ENCODE assay signal across 8 mouse cellular contexts in genomic region chr10:82699296-82699941, GRCm38 (mm10). TPM values are rescaled to one million over a fixed set of nuclear protein-coding genes. Genes with fewer than 3 reads are reported as not detected.
DNase-seq lines count a peak whose midpoint lies in the region; ATAC-seq and TF ChIP-seq lines count a peak whose summit lies in the region.

No protein-coding gene starts in this region.

- DNase-seq in testis, postnatal 10 days (ENCODE audit: low spot score), result no peak
- DNase-seq in c-Kit-positive CD71-negative TER-119-negative erythroid progenitor cells, embryonic 14.5 days (ENCODE audit: low read depth), result peak; percentile 46
- DNase-seq in kidney, postnatal 4 days, result peak; percentile 22 to 53
- DNase-seq in ovary, postnatal 10 days (ENCODE audit: low spot score), result no peak

- no peaks in the 10 kb centered on the region for H3K9me3 ChIP-seq in heart, embryonic 15.5 days (replicated peaks)
- H3K9me3 ChIP-seq in stomach, embryonic 15.5 days, result no peaks in the 10 kb centered on the region

- ATAC-seq in heart, embryonic 15.5 days (replicated peaks; ENCODE audit: insufficient number of reproducible peaks, insufficient read depth, low FRiP score, low read depth), result peak; percentile 68
- peak; percentile 36 for ATAC-seq in megakaryocyte progenitor cell, adult 5-6 weeks (replicated peaks; ENCODE audit: poor library complexity)
- ATAC-seq in stomach, embryonic 15.5 days (ENCODE audit: insufficient read depth, low FRiP score, low read depth), result peak; percentile 63

- H3K9ac ChIP-seq in heart, embryonic 15.5 days, result peak overlapping the region; percentile 79
- H3K9ac ChIP-seq in stomach, embryonic 15.5 days, result peak overlapping the region; percentile 63

- peak overlapping the region; percentile 83 for H3K4me2 ChIP-seq in heart, embryonic 15.5 days
- H3K4me2 ChIP-seq in stomach, embryonic 15.5 days, result peak overlapping the region; percentile 78

- 0% methylated on average over 56 of the region's 59 CpGs for WGBS in heart, embryonic 15.5 days
- under 1% methylated on average over 50 of the region's 59 CpGs for WGBS in stomach, embryonic 15.5 days

- TF ChIP-seq CTCF in testis, adult 2 months (IDR thresholded peaks at IDR 0.05; ENCODE audit: control insufficient read depth, insufficient read depth, insufficient replicate concordance, low read depth, low read length), result no peak

- H3K27ac ChIP-seq in testis, adult 2 months (ENCODE audit: control insufficient read depth, insufficient read depth, low read depth, low read length), result peak overlapping the region; percentile 91
- peak overlapping the region; percentile 66 for H3K27ac ChIP-seq in heart, embryonic 15.5 days
- H3K27ac ChIP-seq in stomach, embryonic 15.5 days, result peak overlapping the region; percentile 74; the same call in 1 of the 2 replicates

- peaks cover 5% of the 10 kb centered on the region for H3K4me1 ChIP-seq in testis, adult 2 months (ENCODE audit: control insufficient read depth, insufficient read depth, low read length)
- H3K4me1 ChIP-seq in heart, embryonic 15.5 days (replicated peaks), result peaks cover 23% of the 10 kb centered on the region
- peaks cover 12% of the 10 kb centered on the region for H3K4me1 ChIP-seq in stomach, embryonic 15.5 days

- TF ChIP-seq POLR2A in testis, adult 2 months (IDR thresholded peaks at IDR 0.05; ENCODE audit: control insufficient read depth, low read depth, low read length), result peak; percentile 16; the same call in 1 of the 2 replicates

- no peaks in the 10 kb centered on the region for H3K27me3 ChIP-seq in testis, adult 2 months (ENCODE audit: control insufficient read depth, insufficient read depth, low read length)
- H3K27me3 ChIP-seq in heart, embryonic 15.5 days, result no peaks in the 10 kb centered on the region
- H3K27me3 ChIP-seq in stomach, embryonic 15.5 days (replicated peaks), result no peaks in the 10 kb centered on the region

- peak overlapping the region; percentile 90 for H3K4me3 ChIP-seq in testis, adult 2 months (ENCODE audit: control insufficient read depth, low read depth, low read length)
- H3K4me3 ChIP-seq in heart, embryonic 15.5 days, result peak overlapping the region; percentile 81
- H3K4me3 ChIP-seq in stomach, embryonic 15.5 days (replicated peaks), result peak overlapping the region; percentile 88

- no peaks in the 10 kb centered on the region; the same call in 1 of the 2 replicates for H3K36me3 ChIP-seq in testis, adult 2 months (ENCODE audit: control insufficient read depth, insufficient read depth, low read length)
- H3K36me3 ChIP-seq in heart, embryonic 15.5 days, result peaks cover 15% of the 10 kb centered on the region
- H3K36me3 ChIP-seq in stomach, embryonic 15.5 days, result peaks cover 7% of the 10 kb centered on the region; the same call in 1 of the 2 replicates

RNA-seq across cellular contexts. Expression of gene Hcfc2, which starts 3.5 kb away (rescaled TPM):
- polyA plus RNA-seq in testis, adult 2 months (2012; rRNA removed), result 62.7 and 72.3 TPM in 2 replicates
- 35.3 and 42.4 TPM in 2 replicates for polyA plus RNA-seq in heart, embryonic 15.5 days (2015; fragmentation: Nextera tagmentation; extraction: Ambion mirVana)
- total RNA-seq in megakaryocyte progenitor cell, adult 5-6 weeks (2015), result 18.2 and 19.6 TPM in 2 replicates
- 29.9 and 31.5 TPM in 2 replicates for total RNA-seq in megakaryocyte progenitor cell, adult 5-6 weeks (2017)
- polyA plus RNA-seq in stomach, embryonic 15.5 days (2015; fragmentation: Nextera tagmentation; extraction: Ambion mirVana), result 35.0 and 39.5 TPM in 2 replicates

RNA-seq across cellular contexts. Expression of gene Glt8d2, which starts 9.0 kb away (rescaled TPM):
- 7.2 and 10.9 TPM in 2 replicates for polyA plus RNA-seq in testis, adult 2 months (2012; rRNA removed)
- 3.8 and 4.6 TPM in 2 replicates for polyA plus RNA-seq in heart, embryonic 15.5 days (2015; fragmentation: Nextera tagmentation; extraction: Ambion mirVana)
- total RNA-seq in megakaryocyte progenitor cell, adult 5-6 weeks (2015), result 0.15 and 0.56 TPM in 2 replicates
- 0.87 and 1.2 TPM in 2 replicates for total RNA-seq in megakaryocyte progenitor cell, adult 5-6 weeks (2017)
- polyA plus RNA-seq in stomach, embryonic 15.5 days (2015; fragmentation: Nextera tagmentation; extraction: Ambion mirVana), result 5.8 and 7.0 TPM in 2 replicates

Comparison
In these comparisons a context has a peak if more than half of its experiments do, and no peak if none do; other contexts are left out.
1. DNase-seq: peak in c-Kit-positive CD71-negative TER-119-negative erythroid progenitor cells, embryonic 14.5 days (single experiment) and kidney, postnatal 4 days (2 of 2); none in testis, postnatal 10 days (single experiment) and ovary, postnatal 10 days (single experiment).
2. Peak in every context shown above with its lines, with median percentiles within 50 percentile points of each other: H3K27ac ChIP-seq, H3K4me3 ChIP-seq and ATAC-seq.